Mouse (Mus musculus) cerebellum, adult 18-20 months (tissue): ENCODE results near the gene Olfr187.
"Not testable (repeated sequence)": the region's sequence is repeated elsewhere in the genome, so short reads cannot be mapped to it uniquely, and the experiment has no call there.

Experiments
- DNase-seq, 2 experiments: peaks; one replicate each; pipeline ENCODE4 v3.0.0; 2021

Gene Olfr187

DNA sequence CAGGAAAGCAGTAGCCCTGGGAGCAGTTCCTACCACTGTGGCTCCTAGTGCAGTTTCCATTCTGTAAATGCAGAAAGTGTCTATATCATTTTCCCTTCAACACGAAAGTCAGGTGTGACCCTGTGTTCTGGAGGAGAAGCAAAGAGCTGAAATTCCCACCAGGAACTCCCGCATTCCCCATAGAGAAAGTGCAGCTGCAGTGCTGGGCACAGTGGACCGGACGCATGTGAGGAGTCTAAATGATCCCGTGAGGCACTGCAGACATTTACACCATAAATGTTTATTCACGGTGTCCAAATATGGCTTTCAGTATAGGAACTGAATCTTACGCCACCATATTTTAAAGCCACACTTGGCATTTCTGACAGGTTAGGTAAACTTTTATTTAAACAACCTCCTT is at the start of gene Olfr187:
Gene Olfr187, minus strand, starts transcription at position 58 of the 400 bp plus-strand sequence.
- no peak for DNase-seq

- not testable (repeated sequence) for DNase-seq
Observed at GRCm38 (mm10) chr16:59081113-59081512, 41.5 kb upstream of the Olfr187 start.

DNA sequence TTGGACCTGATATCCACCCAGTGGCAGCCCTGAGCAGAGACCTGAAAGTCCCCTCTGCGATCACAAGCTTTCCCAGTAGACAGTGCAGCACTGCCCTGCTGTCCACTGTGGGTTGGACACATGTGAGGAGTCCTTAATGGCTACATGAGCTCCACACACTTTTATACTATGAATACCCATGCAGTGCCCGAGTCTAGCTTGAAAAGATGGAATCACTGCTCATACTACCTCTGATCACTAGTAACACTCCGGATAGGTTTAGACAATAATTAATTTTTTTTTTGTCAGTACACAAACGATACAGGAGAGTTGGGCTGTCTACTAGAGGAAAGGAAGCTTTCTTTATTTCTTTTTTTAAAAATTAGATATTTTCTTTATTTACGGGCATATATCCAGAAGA is 38.3 kb upstream of the Olfr187 start, which contains the start of gene Olfr190:
Gene Olfr190, minus strand, starts transcription at position 101 of the 400 bp plus-strand sequence.
- no peak for DNase-seq

- DNase-seq: no peak
Observed at GRCm38 (mm10) chr16:59073520-59073919, 34.0 kb upstream of the Olfr187 start.

GRCm38 (mm10) chr16:59071755-59072154 is 32.2 kb upstream of the Olfr187 start:
- DNase-seq: no peak

DNA sequence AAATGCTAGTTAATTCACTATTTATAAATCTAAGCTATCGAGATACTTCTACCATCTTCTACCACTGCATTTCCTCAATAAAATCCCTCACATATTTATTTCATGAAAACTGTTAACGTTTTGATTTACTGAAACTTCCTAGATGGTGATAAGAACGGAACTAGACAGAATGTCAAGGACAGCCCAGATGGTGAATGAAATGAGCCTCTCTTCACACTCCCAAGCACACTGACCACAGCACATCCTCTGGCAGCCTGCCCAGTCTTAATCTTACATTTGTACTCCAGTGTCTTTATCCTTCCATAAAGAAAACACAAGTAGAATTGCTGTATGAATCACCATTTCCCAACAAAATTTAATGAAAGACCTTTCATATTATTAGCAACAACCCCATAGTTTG is 22.8 kb upstream of the Olfr187 start:
- not testable (repeated sequence) for DNase-seq

DNA sequence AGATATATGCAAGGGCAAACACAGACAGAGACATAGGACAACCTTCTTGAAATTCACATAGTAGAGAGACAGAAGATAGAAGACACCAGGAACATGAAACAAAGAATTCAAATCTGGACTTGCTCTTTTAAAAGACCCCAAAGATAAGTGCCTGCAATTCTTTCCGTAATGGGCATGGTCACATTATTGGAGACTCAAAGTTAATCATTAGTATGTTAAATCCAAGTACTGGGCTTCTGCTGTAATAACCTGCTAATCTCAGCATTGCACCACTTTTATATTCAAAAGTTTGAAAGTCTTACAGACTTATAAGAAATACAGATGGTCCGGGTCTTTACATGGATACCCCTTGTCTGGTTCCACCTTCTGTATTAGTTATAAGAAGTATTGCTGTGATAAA is 9.7 kb upstream of the Olfr187 start:
- DNase-seq: not testable (repeated sequence)

DNA sequence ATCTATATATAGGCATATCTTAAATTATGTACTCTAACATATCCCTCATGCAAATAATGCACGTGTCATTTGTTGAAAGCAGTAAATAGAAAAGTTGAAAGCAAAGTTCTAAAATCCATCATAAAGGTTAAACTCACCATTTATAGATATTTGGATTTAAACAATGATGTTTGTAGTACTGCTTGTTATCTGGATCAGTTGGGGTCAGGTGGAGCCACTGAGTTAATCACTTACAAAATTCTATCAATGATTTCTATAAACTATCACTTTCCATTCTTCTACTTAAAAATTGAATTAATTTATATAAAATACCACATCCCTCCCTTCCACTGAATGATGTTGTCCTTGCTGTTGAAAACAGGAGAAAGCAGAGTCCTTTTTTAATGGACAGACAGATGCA is 9.3 kb upstream of the Olfr187 start:
- DNase-seq: no peak

- no peak for DNase-seq
Observed at GRCm38 (mm10) chr16:59047579-59047978, 8.0 kb upstream of the Olfr187 start.

GRCm38 (mm10) chr16:59045835-59046234 is 6.3 kb upstream of the Olfr187 start:
- no peak for DNase-seq

DNA sequence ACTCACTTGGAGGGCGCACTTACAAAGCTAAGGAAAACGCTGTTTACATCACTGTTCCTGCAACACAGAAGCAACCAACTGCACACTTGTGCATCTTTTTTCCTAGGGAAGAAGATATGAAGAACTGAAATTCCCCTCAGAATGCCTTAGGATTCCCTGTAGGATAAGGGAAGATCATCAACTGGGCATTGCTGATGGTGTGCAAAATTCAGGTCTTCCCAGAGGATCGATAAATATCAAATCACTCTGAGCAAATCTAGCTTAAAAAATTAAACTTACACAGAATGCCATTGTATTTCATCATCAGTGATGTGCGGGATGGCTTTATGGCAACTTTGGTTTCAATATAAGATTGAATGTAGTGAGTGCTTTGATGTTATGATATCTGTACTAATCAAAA is 9.4 kb downstream of the Olfr187 start, which contains the start of gene Olfr186:
Gene Olfr186, minus strand, starts transcription at position 101 of the 400 bp plus-strand sequence.
- DNase-seq: no peak

DNA sequence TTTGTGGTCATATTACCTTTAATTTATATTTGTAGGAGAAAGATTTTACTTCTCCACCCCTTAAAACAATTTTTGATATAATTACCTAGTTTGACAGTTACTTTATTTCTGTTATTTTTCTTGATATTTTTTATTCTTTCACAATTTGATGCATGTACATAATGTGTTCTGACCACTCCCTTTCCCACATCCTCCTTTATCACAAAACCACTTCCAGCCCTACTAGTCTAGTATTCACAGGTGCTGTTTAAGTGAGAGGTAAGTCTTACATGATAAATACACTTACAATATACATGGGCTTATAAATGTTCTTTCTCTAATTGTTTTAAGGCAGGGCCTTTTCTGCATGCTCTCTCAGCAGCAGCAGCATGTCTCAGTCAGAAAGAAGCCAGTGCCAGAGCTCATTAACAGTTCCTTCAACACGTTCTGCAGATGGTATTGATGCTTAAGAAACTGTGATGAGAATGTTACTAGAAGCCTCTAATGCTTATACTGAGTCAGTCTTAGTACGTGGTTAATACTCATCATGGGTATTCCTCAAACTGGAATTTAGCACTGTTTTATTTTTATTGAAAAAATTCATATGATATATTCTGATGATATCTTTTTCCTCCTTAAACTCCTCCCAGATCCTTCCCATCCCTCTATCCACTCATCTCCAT is 26.1 kb downstream of the Olfr187 start:
- DNase-seq: no peak

DNA sequence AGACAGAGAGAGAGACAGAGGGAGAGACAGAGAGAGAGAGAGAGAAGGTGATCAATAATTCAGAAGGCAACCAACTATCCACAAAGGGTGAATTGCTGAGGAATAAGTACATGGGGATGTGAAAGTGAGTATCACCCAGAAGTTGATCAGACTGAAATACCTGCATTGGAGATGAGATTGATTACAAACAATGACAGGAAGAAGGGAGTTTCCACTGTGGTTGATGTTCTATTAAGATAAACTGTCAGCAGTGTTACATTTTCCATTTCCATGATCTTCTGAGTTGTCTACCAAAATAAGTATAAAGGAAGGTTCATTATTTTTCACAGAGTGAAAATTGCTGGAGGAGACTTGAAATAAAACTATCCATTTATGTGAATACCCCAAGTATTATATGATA is 32.4 kb downstream of the Olfr187 start:
- no peak for DNase-seq

DNA sequence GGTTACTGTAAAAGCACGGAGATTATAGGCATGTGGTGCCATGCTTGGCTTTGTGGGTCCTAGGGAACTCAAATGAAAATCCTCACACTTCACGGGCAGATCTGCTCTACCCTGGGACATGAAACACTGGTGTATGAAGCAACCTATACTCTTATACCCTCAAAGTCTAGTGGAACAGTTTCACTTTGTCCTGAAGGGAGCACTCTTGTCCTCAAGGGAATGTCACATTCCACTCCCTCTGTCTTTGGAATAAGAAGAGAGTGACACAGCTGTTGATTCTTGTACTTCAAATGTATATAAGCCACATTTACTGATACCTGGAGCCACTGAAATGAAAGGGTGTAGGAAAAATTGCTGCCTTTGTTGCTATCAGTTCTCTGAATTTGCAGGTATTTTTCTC is 44.5 kb downstream of the Olfr187 start, which contains the start of gene Olfr183:
Gene Olfr183, plus strand, starts transcription at position 301 of the 400 bp plus-strand sequence.
- no peak for DNase-seq
